Mouse (Mus musculus) bone marrow, adult 2 months (tissue): Measurements from ENCODE around the gene Adam17.

Source experiments
- CTCF ChIP-seq: fragments of 200-500 bp; IDR thresholded peaks from 2 replicates; pipeline ENCODE4 v1.5.1; 2011; ENCODE audit warnings: low read length, control low read depth; ENCODE audit not compliant: control insufficient read depth, insufficient read depth
- POLR2A ChIP-seq: fragments of 200-500 bp; IDR thresholded peaks from 2 replicates; pipeline ENCODE4 v1.6.1; 2011; ENCODE audit warnings: low read depth, mild to moderate bottlenecking, control low read depth, low read length, borderline replicate concordance; ENCODE audit not compliant: control insufficient read depth

DNA sequence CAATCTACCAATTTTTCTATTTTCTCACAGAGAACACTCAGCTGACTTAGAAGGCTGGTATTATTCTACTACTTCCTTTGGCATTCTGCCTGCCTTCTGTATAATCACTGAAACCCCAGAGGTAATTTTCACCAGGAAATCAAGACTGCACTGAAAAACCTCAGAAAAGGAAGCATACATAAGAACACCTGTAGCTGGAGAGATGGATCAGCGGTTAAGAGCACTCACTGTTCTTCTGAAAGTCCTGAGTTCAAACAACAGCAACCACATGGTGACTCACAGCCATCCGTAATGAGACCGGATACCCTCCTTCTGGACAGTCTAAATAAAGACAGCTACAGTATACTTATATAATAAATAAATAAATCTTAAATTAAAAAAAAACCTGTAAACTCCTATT is 36.2 kb upstream of the Adam17 start:
- TF ChIP-seq CTCF (no peak), POLR2A (no peak)
